Mouse (Mus musculus) stomach, embryonic 16.5 days (tissue): ENCODE measurements around the gene Pld4. TPM values are rescaled to one million over a fixed set of nuclear protein-coding genes. Genes with fewer than 3 reads are reported as not detected.
A peak's percentile ranks its signal among the peaks of the same experiment; 100 is the strongest.

Source experiments
- ATAC-seq: fragments of 200-750 bp; cut with Nextera tagmentation; 2 replicates; pipeline ENCODE4 v1.8.0; 2017; ENCODE audit warnings: moderate number of reproducible peaks, moderate TSS enrichment; ENCODE audit not compliant: insufficient read depth, low FRiP score
- H3K27ac ChIP-seq: fragments of 300-500 bp; sonication (generic); 2 replicates; pipeline ENCODE4 v1.5.1; 2014; ENCODE audit warnings: low read length
- H3K27me3 ChIP-seq: fragments of 300-500 bp; sonication (generic); 2 replicates; pipeline ENCODE4 v1.6.1; 2014; ENCODE audit warnings: low read length, control low read depth, mixed read lengths; ENCODE audit not compliant: control insufficient read depth, insufficient read depth
- H3K36me3 ChIP-seq: fragments of 300-500 bp; sonication (generic); 2 replicates; pipeline ENCODE4 v1.6.1; 2014; ENCODE audit warnings: low read length; ENCODE audit not compliant: control insufficient read depth, insufficient read depth
- H3K4me1 ChIP-seq: fragments of 300-500 bp; sonication (generic); 2 replicates; pipeline ENCODE4 v1.6.1; 2014; ENCODE audit warnings: low read length, control low read depth, mixed read lengths; ENCODE audit not compliant: control insufficient read depth, insufficient read depth
- H3K4me2 ChIP-seq: fragments of 300-500 bp; sonication (generic); 2 replicates; pipeline ENCODE4 v1.6.1; 2014; ENCODE audit warnings: low read depth, low read length, mixed read lengths
- H3K4me3 ChIP-seq: fragments of 300-500 bp; sonication (generic); replicated peaks from 2 replicates; pipeline ENCODE4 v1.5.1; 2014; ENCODE audit warnings: mild to moderate bottlenecking, low read length
- H3K9ac ChIP-seq: fragments of 300-500 bp; sonication (generic); 2 replicates; pipeline ENCODE4 v1.6.1; 2014; ENCODE audit warnings: low read length
- H3K9me3 ChIP-seq: fragments of 300-500 bp; sonication (generic); replicated peaks from 2 replicates; pipeline ENCODE4 v1.6.1; 2016; ENCODE audit warnings: low read length, control low read depth; ENCODE audit not compliant: control insufficient read depth
- WGBS: fragments of 180-500 bp; shearing (Covaris S2); extraction: QIAGEN DNeasy Blood & Tissue Kit; methylation state at CpG from one replicate; pipeline ENCODE4 v1.1.7; 2014; 5-methylcytosine and 5-hydroxymethylcytosine counted together
- polyA plus RNA-seq: library from polyadenylated mRNA; unstranded; fragments of >200 nt; fragmentation: Nextera tagmentation; extraction: Ambion mirVana; gene quantifications from 2 replicates; pipeline ENCODE4 v1.2.1, GENCODE M21; 2015

The Pld4 gene
- polyA plus RNA-seq, 1 experiment from 2014 or later, result 17.1 TPM

DNA sequence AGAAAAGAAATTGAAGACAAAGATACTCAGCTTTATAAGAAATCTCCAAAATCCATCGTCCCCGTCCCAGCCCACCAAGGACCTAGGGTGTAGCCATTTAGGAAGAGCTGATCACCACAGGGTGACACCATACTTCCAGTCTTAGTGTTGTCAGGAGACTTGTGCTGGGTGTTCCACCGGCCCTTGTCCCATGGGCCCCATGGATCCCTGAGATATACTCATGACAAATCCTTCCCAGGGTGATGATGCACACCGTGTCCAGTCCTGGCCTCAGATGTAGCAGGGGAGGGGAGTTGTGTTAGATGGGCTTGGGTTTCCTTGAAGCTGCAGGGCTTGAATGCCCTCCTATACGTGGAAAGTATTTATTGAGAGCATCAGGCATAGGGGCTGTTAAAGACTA lies 2.6 kb upstream of the Pld4 start:
- H3K36me3 ChIP-seq, result no peaks in the 10 kb centered on the region
- H3K9ac ChIP-seq, result no peak overlapping the region
- H3K4me2 ChIP-seq, result no peak overlapping the region
- no peaks in the 10 kb centered on the region for H3K4me1 ChIP-seq
- no peak overlapping the region for H3K4me3 ChIP-seq
- no peak for ATAC-seq
- H3K27ac ChIP-seq, result no peak overlapping the region
- no peaks in the 10 kb centered on the region for H3K27me3 ChIP-seq
- 75% methylated on average over 5 of the region's 5 CpGs for WGBS
- no peaks in the 10 kb centered on the region for H3K9me3 ChIP-seq

DNA sequence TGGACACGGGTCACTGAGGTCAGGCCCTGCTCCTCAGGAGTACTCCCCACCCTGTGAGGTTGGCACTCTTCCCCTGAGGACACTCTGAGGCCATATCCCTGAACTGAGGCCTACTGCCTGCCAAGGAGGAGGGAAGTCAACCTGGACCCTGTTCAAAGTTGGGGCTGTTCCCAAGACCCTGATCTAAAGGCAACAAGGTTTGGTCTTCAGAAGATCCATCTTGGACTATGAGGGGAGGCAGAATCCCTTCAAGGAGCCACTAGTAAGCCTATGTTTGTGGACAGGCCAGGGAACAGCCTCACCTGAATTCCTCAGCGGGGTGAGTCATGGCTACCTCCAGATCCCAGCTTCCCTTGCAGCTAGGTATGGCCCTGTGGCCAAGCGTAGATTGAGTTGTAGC lies 984 bp upstream of the Pld4 start:
- Histone ChIP-seq H3K4me1 (no peaks in the 10 kb centered on the region), H3K36me3 (no peaks in the 10 kb centered on the region), H3K27me3 (no peaks in the 10 kb centered on the region), H3K9ac (no peak overlapping the region), H3K4me3 (no peak overlapping the region), H3K27ac (no peak overlapping the region), H3K4me2 (no peak overlapping the region), H3K9me3 (no peaks in the 10 kb centered on the region)
- 82% methylated on average over 3 of the region's 3 CpGs for WGBS
- ATAC-seq, result no peak

DNA sequence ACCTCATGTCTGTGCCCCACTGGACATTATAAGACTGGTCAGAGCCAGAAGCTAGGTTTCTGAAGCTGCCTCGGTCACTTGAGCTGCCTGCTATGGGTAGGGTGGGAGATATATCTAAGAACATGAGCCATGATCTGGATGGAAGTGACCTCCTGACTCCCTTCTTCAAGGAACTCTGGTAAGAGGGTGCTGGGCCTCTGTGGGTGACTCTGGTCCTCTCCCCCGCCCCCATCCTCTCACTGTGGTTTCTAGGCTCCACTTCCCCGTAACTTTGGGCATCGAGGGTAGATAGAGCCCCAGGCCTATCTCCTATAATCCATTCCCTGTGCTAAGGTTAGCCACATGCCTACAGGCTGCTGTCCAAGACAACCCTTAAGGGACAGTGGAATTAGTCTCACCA lies 956 bp downstream of the Pld4 start:
- no peaks in the 10 kb centered on the region for H3K27me3 ChIP-seq
- WGBS, result 84% methylated on average over 4 of the region's 4 CpGs
- no peak overlapping the region for H3K4me2 ChIP-seq
- H3K27ac ChIP-seq, result no peak overlapping the region; the same call in 1 of the 2 replicates
- peak overlapping the region; percentile 7; the same call in 1 of the 2 replicates for H3K4me3 ChIP-seq
- no peaks in the 10 kb centered on the region for H3K4me1 ChIP-seq
- no peaks in the 10 kb centered on the region for H3K9me3 ChIP-seq
- no peaks in the 10 kb centered on the region for H3K36me3 ChIP-seq
- ATAC-seq, result no peak
- no peak overlapping the region for H3K9ac ChIP-seq

DNA sequence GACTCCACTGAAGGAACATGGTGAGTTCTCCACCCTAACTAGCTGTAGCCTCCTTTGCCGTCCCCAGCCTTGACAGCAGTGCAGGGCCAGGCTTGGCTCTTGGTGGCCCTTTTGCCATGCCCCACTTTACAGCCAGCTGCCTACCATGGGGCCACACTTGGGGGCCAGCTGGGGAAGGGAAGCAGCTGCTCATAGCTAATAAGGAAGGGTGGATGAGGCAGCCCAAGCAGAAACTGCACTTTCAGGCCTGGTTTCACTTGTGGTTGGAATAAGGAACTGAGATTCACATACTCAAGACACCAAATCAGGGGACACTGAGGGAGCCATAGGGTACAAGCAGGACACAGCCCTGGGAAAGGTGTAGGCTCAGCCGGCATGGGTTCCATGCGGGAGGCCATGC lies 1.6 kb downstream of the Pld4 start:
- ATAC-seq, result peak; percentile 53
- H3K4me1 ChIP-seq, result no peaks in the 10 kb centered on the region
- H3K27ac ChIP-seq, result no peak overlapping the region; the same call in 1 of the 2 replicates
- no peaks in the 10 kb centered on the region for H3K36me3 ChIP-seq
- H3K9ac ChIP-seq, result no peak overlapping the region
- H3K9me3 ChIP-seq, result no peaks in the 10 kb centered on the region
- no peak overlapping the region for H3K4me2 ChIP-seq
- 87% methylated on average over 3 of the region's 3 CpGs for WGBS
- H3K27me3 ChIP-seq, result no peaks in the 10 kb centered on the region
- no peak overlapping the region for H3K4me3 ChIP-seq

DNA sequence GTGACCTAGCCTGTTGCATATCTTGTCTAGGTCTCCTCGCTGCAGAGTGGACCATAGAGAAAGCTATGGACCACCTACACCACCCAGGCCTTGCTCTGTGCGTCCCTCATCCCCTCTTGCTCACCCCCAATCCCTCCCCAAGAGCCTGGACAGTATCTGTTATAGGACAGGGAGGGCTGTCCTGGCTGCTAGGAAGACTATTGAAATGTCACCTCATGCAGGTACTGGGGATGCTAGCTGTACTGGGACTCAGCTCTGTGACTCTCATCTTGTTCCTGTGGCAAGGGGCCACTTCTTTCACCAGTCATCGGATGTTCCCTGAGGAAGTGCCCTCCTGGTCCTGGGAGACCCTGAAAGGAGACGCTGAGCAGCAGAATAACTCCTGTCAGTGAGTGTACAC lies 2.7 kb downstream of the Pld4 start:
- H3K9me3 ChIP-seq, result no peaks in the 10 kb centered on the region
- no peak for ATAC-seq
- 84% methylated on average over 4 of the region's 4 CpGs for WGBS
- H3K4me1 ChIP-seq, result no peaks in the 10 kb centered on the region
- H3K4me2 ChIP-seq, result no peak overlapping the region
- H3K36me3 ChIP-seq, result no peaks in the 10 kb centered on the region
- H3K27ac ChIP-seq, result no peak overlapping the region
- H3K27me3 ChIP-seq, result no peaks in the 10 kb centered on the region
- no peak overlapping the region for H3K4me3 ChIP-seq
- H3K9ac ChIP-seq, result no peak overlapping the region

DNA sequence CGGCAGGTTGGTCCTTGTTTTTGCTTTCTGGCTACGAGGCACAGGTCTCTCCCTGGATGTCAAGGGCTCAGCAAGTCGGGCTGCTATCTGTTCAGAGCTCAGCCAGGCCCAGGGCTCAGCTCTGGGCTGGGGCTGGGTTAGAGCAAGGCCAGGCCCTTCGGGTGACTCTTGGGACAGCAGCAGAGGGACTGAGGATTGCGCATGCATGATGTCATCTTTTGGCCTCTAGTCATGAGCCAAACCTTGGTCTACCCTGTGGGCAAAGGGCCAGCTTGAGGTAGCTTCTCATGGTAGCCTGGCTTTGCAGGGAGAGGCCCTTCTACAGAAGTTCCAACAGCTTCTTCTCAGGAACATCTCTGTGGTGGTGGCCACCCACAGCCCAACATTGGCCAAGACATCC lies 3.7 kb downstream of the Pld4 start:
- Histone ChIP-seq H3K4me3 (no peak overlapping the region), H3K36me3 (no peaks in the 10 kb centered on the region), H3K27ac (no peak overlapping the region), H3K9me3 (no peaks in the 10 kb centered on the region), H3K9ac (no peak overlapping the region), H3K4me1 (no peaks in the 10 kb centered on the region), H3K4me2 (no peak overlapping the region), H3K27me3 (no peaks in the 10 kb centered on the region)
- 75% methylated on average over 5 of the region's 5 CpGs for WGBS
- ATAC-seq, result no peak

DNA sequence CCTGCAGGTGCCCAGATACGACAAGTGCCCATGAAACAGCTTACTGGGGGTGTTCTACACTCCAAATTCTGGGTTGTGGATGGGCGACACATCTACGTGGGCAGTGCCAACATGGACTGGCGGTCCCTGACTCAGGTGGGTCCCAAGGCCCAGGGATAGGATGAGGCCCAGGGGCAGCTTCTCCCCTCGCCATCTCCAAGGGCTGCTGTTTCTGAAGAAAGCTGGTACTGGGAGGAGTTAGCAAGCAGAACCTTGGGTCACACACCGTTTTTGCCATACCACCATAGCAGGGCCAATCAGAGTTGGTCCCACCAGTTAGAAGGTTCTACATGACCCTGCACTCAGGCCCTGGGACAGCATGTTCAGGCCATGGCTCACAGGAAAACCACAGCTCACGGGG lies 4.5 kb downstream of the Pld4 start:
- H3K36me3 ChIP-seq, result no peaks in the 10 kb centered on the region
- H3K4me1 ChIP-seq, result no peaks in the 10 kb centered on the region
- H3K4me3 ChIP-seq, result no peak overlapping the region
- WGBS, result 84% methylated on average over 7 of the region's 7 CpGs
- H3K9me3 ChIP-seq, result no peaks in the 10 kb centered on the region
- no peaks in the 10 kb centered on the region for H3K27me3 ChIP-seq
- H3K9ac ChIP-seq, result no peak overlapping the region
- no peak for ATAC-seq
- H3K4me2 ChIP-seq, result no peak overlapping the region
- no peak overlapping the region for H3K27ac ChIP-seq

DNA sequence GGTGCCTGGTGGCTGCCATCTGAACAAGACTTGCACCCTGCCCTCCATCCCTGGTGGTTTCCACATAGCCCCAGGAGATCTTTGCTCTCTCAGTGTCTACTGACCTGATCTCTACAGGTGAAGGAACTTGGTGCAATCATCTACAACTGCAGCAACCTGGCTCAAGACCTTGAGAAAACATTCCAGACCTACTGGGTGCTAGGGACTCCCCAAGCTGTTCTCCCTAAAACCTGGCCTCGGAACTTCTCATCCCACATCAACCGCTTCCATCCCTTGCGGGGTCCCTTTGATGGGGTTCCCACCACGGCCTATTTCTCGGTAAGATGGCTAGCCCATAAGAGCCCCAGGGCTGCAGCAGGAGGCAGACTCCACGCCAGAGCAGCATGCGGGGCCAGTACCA lies 6.1 kb downstream of the Pld4 start:
- Histone ChIP-seq H3K36me3 (no peaks in the 10 kb centered on the region), H3K27ac (no peak overlapping the region), H3K4me2 (no peak overlapping the region), H3K9ac (no peak overlapping the region), H3K9me3 (no peaks in the 10 kb centered on the region), H3K4me3 (no peak overlapping the region), H3K4me1 (no peaks in the 10 kb centered on the region), H3K27me3 (no peaks in the 10 kb centered on the region)
- no peak for ATAC-seq
- WGBS, result 92% methylated on average over 7 of the region's 7 CpGs

DNA sequence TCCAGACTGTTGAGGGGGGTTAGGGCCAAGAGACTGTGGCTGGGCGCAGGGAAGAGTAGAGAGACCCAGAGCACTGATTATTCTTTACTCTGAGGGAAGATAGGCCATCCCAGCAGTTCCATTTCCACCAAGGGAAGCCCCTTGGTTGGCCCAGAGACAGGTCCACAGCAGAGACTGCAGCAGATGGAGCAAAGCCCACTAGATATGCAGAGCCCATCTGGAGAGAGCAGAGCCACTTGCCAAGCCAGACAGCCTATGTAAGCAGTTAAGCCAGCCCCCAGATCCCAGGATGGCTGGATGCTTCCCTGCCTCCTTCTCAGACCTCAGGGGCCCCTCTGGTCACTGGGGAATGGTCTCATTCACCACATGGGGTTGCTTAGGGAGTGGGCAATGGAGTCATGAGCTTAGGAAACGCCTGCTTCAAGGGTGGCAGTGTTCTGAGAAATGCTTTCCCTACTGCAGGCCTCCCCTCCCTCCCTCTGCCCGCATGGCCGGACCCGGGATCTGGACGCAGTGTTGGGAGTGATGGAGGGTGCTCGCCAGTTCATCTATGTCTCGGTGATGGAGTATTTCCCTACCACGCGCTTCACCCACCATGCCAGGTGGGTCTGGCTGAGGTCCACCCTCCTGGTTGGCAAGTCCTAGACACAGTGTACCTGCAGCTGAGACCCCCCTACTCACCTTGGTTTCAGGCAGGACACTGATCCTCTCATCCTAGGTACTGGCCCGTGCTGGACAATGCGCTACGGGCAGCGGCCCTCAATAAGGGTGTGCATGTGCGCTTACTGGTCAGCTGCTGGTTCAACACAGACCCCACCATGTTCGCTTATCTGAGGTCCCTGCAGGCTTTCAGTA lies 6.8 kb downstream of the Pld4 start:
- no peak overlapping the region for H3K4me2 ChIP-seq
- no peak overlapping the region for H3K4me3 ChIP-seq
- no peaks in the 10 kb centered on the region for H3K4me1 ChIP-seq
- no peak for ATAC-seq
- no peak overlapping the region for H3K27ac ChIP-seq
- H3K36me3 ChIP-seq, result no peaks in the 10 kb centered on the region
- 89% methylated on average over 16 of the region's 16 CpGs for WGBS
- H3K9ac ChIP-seq, result no peak overlapping the region
- H3K27me3 ChIP-seq, result no peaks in the 10 kb centered on the region
- no peaks in the 10 kb centered on the region for H3K9me3 ChIP-seq
